Mouse (Mus musculus) thymus, postnatal 36 days (tissue): Measurements from ENCODE around the gene Dppa3.

Experiments
- DNase-seq, 2 experiments: peaks; one replicate each; pipeline ENCODE4 v3.0.0; 2022; ENCODE audit warnings: mixed read lengths in 2 of 2

Gene Dppa3

DNA sequence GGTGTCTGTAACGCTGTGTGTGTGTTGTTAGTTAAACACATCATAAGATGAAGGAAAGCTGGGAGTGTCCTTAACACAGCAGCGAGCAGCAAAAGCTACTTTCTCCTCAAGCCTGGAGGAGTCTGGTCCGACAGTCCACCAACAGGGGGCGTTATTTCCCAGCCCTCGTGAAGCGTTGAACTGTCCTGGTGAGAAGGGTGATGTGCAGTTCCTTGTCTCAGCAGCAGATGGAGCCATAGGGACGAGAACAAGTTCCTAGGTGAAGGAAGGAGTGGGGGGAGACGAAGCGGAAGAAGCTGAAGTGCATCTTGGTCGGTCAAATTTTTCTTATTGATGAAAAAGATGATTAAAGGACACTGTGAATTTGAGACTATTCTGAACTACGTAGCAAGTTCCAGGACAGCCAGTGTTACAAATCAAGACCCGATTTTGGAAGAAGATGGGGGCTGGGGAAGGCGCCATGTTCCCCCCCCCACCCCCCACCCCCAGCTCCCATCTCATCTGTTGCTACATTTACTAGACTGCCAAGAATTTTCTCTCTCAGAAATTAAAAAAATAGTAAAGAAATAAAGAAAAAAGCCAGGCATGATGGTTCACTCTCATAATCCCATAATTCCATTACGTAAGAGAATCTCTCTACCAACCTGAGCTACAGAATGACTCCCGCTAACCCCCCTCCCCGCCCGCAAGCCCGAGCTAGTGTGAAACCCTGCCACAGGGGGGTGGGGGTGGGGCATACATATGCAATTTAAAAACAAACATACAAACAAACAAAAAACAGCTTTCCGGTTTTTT is 43.4 kb downstream of the Dppa3 start:
- peak; percentile 87 to 90 for DNase-seq

DNA sequence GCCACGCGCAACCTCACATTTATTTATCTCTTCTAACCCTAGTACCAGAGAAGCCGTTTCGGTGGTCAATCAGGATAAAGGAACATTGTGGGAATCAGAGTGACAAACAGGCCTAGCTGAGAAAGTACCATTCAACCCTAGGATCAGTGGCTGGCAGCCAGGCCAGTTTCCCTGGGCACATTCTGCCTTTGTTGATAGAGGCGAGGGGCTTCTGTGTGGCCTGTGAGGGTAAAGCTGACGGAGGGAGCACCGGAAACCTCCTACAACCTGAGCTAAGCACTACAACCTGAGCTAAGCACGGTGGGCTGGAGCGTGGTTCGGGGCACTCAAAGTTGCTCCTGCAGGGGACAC is 44.0 kb downstream of the Dppa3 start:
- DNase-seq, result no peak

DNA sequence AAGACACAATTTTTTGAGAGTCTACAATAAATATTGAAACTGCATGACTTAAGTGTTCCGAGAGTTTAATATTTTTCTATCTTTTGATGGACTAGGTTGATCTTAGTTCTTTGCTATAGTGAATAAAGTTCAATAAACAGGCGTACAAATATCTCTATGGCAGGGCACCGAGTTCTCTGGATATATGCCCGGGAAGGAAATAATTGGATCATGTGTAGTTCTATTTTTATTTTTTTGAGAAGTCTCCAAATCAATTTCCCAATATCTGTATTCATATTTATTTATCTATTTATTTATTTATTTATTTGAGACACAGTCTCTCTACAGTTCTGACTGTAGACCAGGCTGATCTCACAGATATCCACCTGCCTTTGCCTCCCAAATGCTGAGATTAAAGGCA is 44.6 kb downstream of the Dppa3 start:
- no peak for DNase-seq

DNA sequence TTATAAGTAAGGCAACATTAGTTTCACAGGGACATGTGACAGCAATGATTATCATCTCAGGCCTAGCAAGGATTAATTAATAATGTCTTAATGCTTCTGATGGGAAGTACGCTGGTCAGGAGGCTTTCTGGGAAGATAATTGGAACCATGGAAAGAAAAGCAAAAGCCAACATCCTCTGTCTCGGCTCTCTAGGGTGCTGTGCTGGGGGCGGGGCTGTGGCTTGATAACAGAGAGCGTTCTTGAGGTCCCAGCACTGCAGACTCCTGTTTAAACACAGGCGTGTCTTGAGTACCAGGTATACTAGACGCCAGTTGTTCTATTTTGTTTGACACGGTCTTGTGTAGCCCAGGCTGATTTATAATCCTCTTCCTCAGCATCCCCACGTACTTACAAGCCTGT is 46.5 kb downstream of the Dppa3 start:
- DNase-seq, result no peak
